ENCODE assay signal across 16 mouse cellular contexts in genomic region chr10:62380936-62381335, GRCm38 (mm10). TPM values are rescaled to one million over a fixed set of nuclear protein-coding genes. Genes with fewer than 3 reads are reported as not detected.
A peak's percentile ranks its signal among the peaks of the same experiment; 100 is the strongest.
DNase-seq lines count a peak whose midpoint lies in the region; ATAC-seq and TF ChIP-seq lines count a peak whose summit lies in the region.
"Had no signal": no experiment of that assay in that cellular context is flagged by ENCODE, and none has a peak within 500 bp of the region (broad histone marks: within the 10 kb centered on the region; RNA-seq: fewer than 3 reads in every experiment).

No protein-coding gene starts in this region.

- H3K27me3 ChIP-seq in heart, postnatal 0 days (ENCODE audit: control insufficient read depth, insufficient read depth, low read length) = no peaks in the 10 kb centered on the region
- H3K27me3 ChIP-seq in heart, embryonic 10.5 days (ENCODE audit: insufficient read depth, poor library complexity, severe bottlenecking) = peaks cover 3% of the 10 kb centered on the region; the same call in 1 of the 2 replicates
- H3K27me3 ChIP-seq in lung, postnatal 0 days (replicated peaks; ENCODE audit: insufficient read depth, low read length) = no peaks in the 10 kb centered on the region
- H3K27me3 ChIP-seq: embryonic facial prominence, embryonic 12.5 days; forebrain, embryonic 15.5 days; heart, embryonic 12.5 days; lung, embryonic 15.5 days had no signal

- H3K4me2 ChIP-seq in heart, postnatal 0 days (ENCODE audit: low read depth, low read length) = no peak overlapping the region
- H3K4me2 ChIP-seq in lung, postnatal 0 days (replicated peaks; ENCODE audit: low read depth, low read length) = no peak overlapping the region
- H3K4me2 ChIP-seq: embryonic facial prominence, embryonic 12.5 days; forebrain, embryonic 15.5 days; heart, embryonic 12.5 days; hindbrain, embryonic 14.5 days; lung, embryonic 15.5 days had no signal

- TF ChIP-seq EP300 in heart, postnatal 0 days (IDR thresholded peaks at IDR 0.05; ENCODE audit: low read depth) = no peak
- no peak for TF ChIP-seq EP300 in lung, postnatal 0 days (IDR thresholded peaks at IDR 0.05)

- no peak overlapping the region for H3K27ac ChIP-seq in heart, postnatal 0 days (ENCODE audit: low read depth)
- no peak overlapping the region for H3K27ac ChIP-seq in heart, embryonic 10.5 days
- H3K27ac ChIP-seq in lung, postnatal 0 days (ENCODE audit: low read length) = no peak overlapping the region
- H3K27ac ChIP-seq: embryonic facial prominence, embryonic 12.5 days; forebrain, embryonic 15.5 days; hindbrain, embryonic 14.5 days; lung, embryonic 15.5 days had no signal

- peak; percentile 9 for DNase-seq in heart, postnatal 0 days (ENCODE audit: low spot score)
- DNase-seq in heart, embryonic 10.5 days (ENCODE audit: low spot score) = no peak
- DNase-seq in lung, postnatal 0 days (ENCODE audit: low spot score) = no peak
- DNase-seq in lung, postnatal 14 days = no peak
- peak; percentile 53 for DNase-seq in NIH3T3 (ENCODE audit: low read depth)
- DNase-seq in layer of hippocampus, postnatal 25 days (ENCODE audit: extremely low spot score in 1 of 2, low spot score in 1 of 2) = no peak
- DNase-seq: adrenal gland, adult 2 months; cerebellum, adult 11 months; kidney, postnatal 25 days; thymus, adult 2 months had no signal

- H3K9ac ChIP-seq in heart, postnatal 0 days (replicated peaks; ENCODE audit: low read depth, low read length) = no peak overlapping the region
- H3K9ac ChIP-seq in lung, postnatal 0 days (replicated peaks; ENCODE audit: low read depth) = no peak overlapping the region
- H3K9ac ChIP-seq: embryonic facial prominence, embryonic 12.5 days; forebrain, embryonic 15.5 days; heart, embryonic 12.5 days; hindbrain, embryonic 14.5 days; lung, embryonic 15.5 days had no signal

- peak; percentile 42 for TF ChIP-seq CTCF in heart, postnatal 0 days (IDR thresholded peaks at IDR 0.05; ENCODE audit: low read depth)
- TF ChIP-seq CTCF in lung, postnatal 0 days (IDR thresholded peaks at IDR 0.05) = peak; percentile 51

- no peaks in the 10 kb centered on the region for H3K9me3 ChIP-seq in heart, postnatal 0 days (replicated peaks; ENCODE audit: control insufficient read depth, low read length)
- no peaks in the 10 kb centered on the region for H3K9me3 ChIP-seq in heart, embryonic 10.5 days
- no peaks in the 10 kb centered on the region for H3K9me3 ChIP-seq in lung, postnatal 0 days (ENCODE audit: low read length)
- H3K9me3 ChIP-seq: embryonic facial prominence, embryonic 12.5 days; forebrain, embryonic 15.5 days; heart, embryonic 12.5 days; lung, embryonic 15.5 days had no signal

- no peaks in the 10 kb centered on the region for H3K4me1 ChIP-seq in heart, postnatal 0 days (ENCODE audit: control insufficient read depth, insufficient read depth)
- H3K4me1 ChIP-seq in heart, embryonic 10.5 days = no peaks in the 10 kb centered on the region
- no peaks in the 10 kb centered on the region for H3K4me1 ChIP-seq in lung, postnatal 0 days (ENCODE audit: insufficient read depth, low read depth, low read length)
- H3K4me1 ChIP-seq: embryonic facial prominence, embryonic 12.5 days; forebrain, embryonic 15.5 days; heart, embryonic 12.5 days; lung, embryonic 15.5 days had no signal

- no peak for ATAC-seq in heart, postnatal 0 days (ENCODE audit: insufficient read depth, low read depth)
- ATAC-seq in lung, postnatal 0 days = no peak
- ATAC-seq in megakaryocyte-erythroid progenitor cell, adult 5-6 weeks (replicated peaks; ENCODE audit: low FRiP score, low TSS enrichment, poor library complexity, severe bottlenecking) = peak; percentile 43; the same call in 1 of the 2 replicates
- ATAC-seq: forebrain, embryonic 15.5 days had no signal

- no peaks in the 10 kb centered on the region for H3K36me3 ChIP-seq in heart, postnatal 0 days (replicated peaks; ENCODE audit: control insufficient read depth, insufficient read depth, low read length)
- H3K36me3 ChIP-seq in heart, embryonic 10.5 days = no peaks in the 10 kb centered on the region
- no peaks in the 10 kb centered on the region for H3K36me3 ChIP-seq in lung, postnatal 0 days (ENCODE audit: insufficient read depth, low read length)
- H3K36me3 ChIP-seq: embryonic facial prominence, embryonic 12.5 days; forebrain, embryonic 15.5 days; heart, embryonic 12.5 days; lung, embryonic 15.5 days had no signal

- no peak overlapping the region for H3K4me3 ChIP-seq in heart, postnatal 0 days (ENCODE audit: low read depth, low read length)
- no peak overlapping the region for H3K4me3 ChIP-seq in heart, embryonic 10.5 days
- H3K4me3 ChIP-seq in lung, postnatal 0 days (ENCODE audit: low read depth, low read length) = no peak overlapping the region
- H3K4me3 ChIP-seq: embryonic facial prominence, embryonic 12.5 days; forebrain, embryonic 15.5 days; heart, embryonic 12.5 days; lung, embryonic 15.5 days had no signal

RNA-seq across cellular contexts. Expression of gene Hk1, which starts 1.2 kb away (rescaled TPM):
- total RNA-seq in heart, postnatal 0 days (2014; rRNA removed; ENCODE audit: low replicate concordance) = 100.0 and 140 TPM in 2 replicates
- polyA plus RNA-seq in heart, postnatal 0 days (2015; fragmentation: Nextera tagmentation; extraction: Ambion mirVana) = 128 and 148 TPM in 2 replicates
- 157 and 286 TPM in 2 replicates for polyA plus RNA-seq in heart, embryonic 10.5 days (2016; fragmentation: Nextera tagmentation; extraction: Ambion mirVana)
- polyA plus RNA-seq in lung, postnatal 0 days (2015; fragmentation: Nextera tagmentation; extraction: Ambion mirVana) = 25.8 and 27.8 TPM in 2 replicates
- 212 and 217 TPM in 2 replicates for total RNA-seq in megakaryocyte-erythroid progenitor cell, adult 5-6 weeks (2014; fragmentation: Nextera tagmentation)
- 295 and 330 TPM in 2 replicates for total RNA-seq in megakaryocyte-erythroid progenitor cell, adult 5-6 weeks (2017)
- total RNA-seq in layer of hippocampus, postnatal 25 days (2021) = 100 to 1,000 TPM; 297 to 303 TPM

RNA-seq across cellular contexts. Expression of gene Hkdc1, which starts 41.4 kb away (rescaled TPM):
- not detected in 2 replicates for total RNA-seq in heart, postnatal 0 days (2014; rRNA removed; ENCODE audit: low replicate concordance)
- 0.03 TPM in 1 of 2 replicates, not detected in the other for polyA plus RNA-seq in heart, postnatal 0 days (2015; fragmentation: Nextera tagmentation; extraction: Ambion mirVana)
- polyA plus RNA-seq in heart, embryonic 10.5 days (2016; fragmentation: Nextera tagmentation; extraction: Ambion mirVana) = 2.2 and 4.7 TPM in 2 replicates
- polyA plus RNA-seq in lung, postnatal 0 days (2015; fragmentation: Nextera tagmentation; extraction: Ambion mirVana) = 6.2 and 8.1 TPM in 2 replicates
- total RNA-seq in megakaryocyte-erythroid progenitor cell, adult 5-6 weeks (2014; fragmentation: Nextera tagmentation) = not detected in 2 replicates
- not detected in 2 replicates for total RNA-seq in megakaryocyte-erythroid progenitor cell, adult 5-6 weeks (2017)
- total RNA-seq in layer of hippocampus, postnatal 25 days (2021) = 1 to 10 TPM; 2.3 to 3.8 TPM
- total RNA-seq: adrenal gland, adult 2 months had no signal
- polyA plus RNA-seq: adrenal gland, adult 2 months had no signal

Comparison
In these comparisons a context has a peak if more than half of its experiments do, and no peak if none do; other contexts are left out.
1. DNase-seq: peak in heart, postnatal 0 days (single experiment) and NIH3T3 (single experiment); none in heart, embryonic 10.5 days (single experiment), lung, postnatal 0 days (single experiment), lung, postnatal 14 days (single experiment) and layer of hippocampus, postnatal 25 days (0 of 2).